Mouse (Mus musculus): ENCODE data around the gene Myt1l.

GRCm38 (mm10) chr12:29530823-29531222 is 2.6 kb downstream of the Myt1l start:
- no peak for TF ChIP-seq POLR2A (IDR thresholded peaks at IDR 0.05; ENCODE audit: insufficient read depth, low read depth, low read length)
- no peak for TF ChIP-seq CTCF (IDR thresholded peaks at IDR 0.05; ENCODE audit: insufficient read depth, low read depth, low read length)
